Mouse (Mus musculus) hindbrain, embryonic 10.5 days (tissue): Measurements from ENCODE around the gene Tmem208. TPM values are rescaled to one million over a fixed set of nuclear protein-coding genes. Genes with fewer than 3 reads are reported as not detected.

Experiments used
- DNase-seq: peaks from one replicate; pipeline ENCODE4 v3.0.0-alpha.2; 2017; ENCODE audit warnings: low spot score
- H3K27ac ChIP-seq: fragments of 300-500 bp; sonication (generic); 2 replicates; pipeline ENCODE4 v1.5.1; 2016; ENCODE audit warnings: mild to moderate bottlenecking, moderate library complexity
- H3K27me3 ChIP-seq: fragments of 300-500 bp; sonication (generic); 2 replicates; pipeline ENCODE4 v1.6.1; 2016; ENCODE audit warnings: mild to moderate bottlenecking; ENCODE audit not compliant: poor library complexity, insufficient read depth, severe bottlenecking
- H3K36me3 ChIP-seq: fragments of 300-500 bp; sonication (generic); 2 replicates; pipeline ENCODE4 v1.6.1; 2016; ENCODE audit warnings: mild to moderate bottlenecking, moderate library complexity
- H3K4me1 ChIP-seq: fragments of 300-500 bp; sonication (generic); replicated peaks from 2 replicates; pipeline ENCODE4 v1.6.1; 2016; ENCODE audit warnings: mild to moderate bottlenecking
- H3K4me3 ChIP-seq: fragments of 300-500 bp; sonication (generic); 2 replicates; pipeline ENCODE4 v1.5.1; 2016; ENCODE audit warnings: mild to moderate bottlenecking, moderate library complexity
- H3K9me3 ChIP-seq: fragments of 300-500 bp; sonication (generic); 2 replicates; pipeline ENCODE4 v1.6.1; 2016; ENCODE audit warnings: mild to moderate bottlenecking, moderate library complexity
- WGBS: fragments of 180-500 bp; shearing (Covaris S2); methylation state at CpG from one replicate; pipeline ENCODE4 v1.1.7; 2016; 5-methylcytosine and 5-hydroxymethylcytosine counted together
- polyA plus RNA-seq: library from polyadenylated mRNA; unstranded; fragments of >200 nt; fragmentation: Nextera tagmentation; extraction: Ambion mirVana; gene quantifications from 2 replicates; pipeline ENCODE4 v1.2.1, GENCODE M21; 2016

The Tmem208 gene
- polyA plus RNA-seq, 1 experiment from 2014 or later: 110 TPM

- DNase-seq: no peak
- WGBS: 50% methylated on average over 8 of the region's 8 CpGs
- Histone ChIP-seq H3K4me1 (peaks cover 28% of the 10 kb centered on the region), H3K4me3 (no peak overlapping the region), H3K27ac (no peak overlapping the region), H3K27me3 (peaks cover 14% of the 10 kb centered on the region; the same call in 1 of the 2 replicates), H3K9me3 (no peaks in the 10 kb centered on the region), H3K36me3 (peaks cover 25% of the 10 kb centered on the region)
These were observed 15.2 kb downstream of the Tmem208 start for GRCm38 (mm10) chr8:105341399-105341798.

GRCm38 (mm10) chr8:105342768-105343167 lies 16.6 kb downstream of the Tmem208 start:
- Histone ChIP-seq H3K4me3 (no peak overlapping the region), H3K9me3 (no peaks in the 10 kb centered on the region), H3K27me3 (0 out of 2 replicates have a peak, but pooled peaks cover 10% of the 10 kb centered on the region), H3K4me1 (peaks cover 42% of the 10 kb centered on the region), H3K36me3 (peaks cover 11% of the 10 kb centered on the region), H3K27ac (no peak overlapping the region)
- no peak for DNase-seq
- 81% methylated on average over 4 of the region's 4 CpGs for WGBS

GRCm38 (mm10) chr8:105343791-105344574 lies 17.8 kb downstream of the Tmem208 start:
- H3K9me3 ChIP-seq: no peaks in the 10 kb centered on the region
- H3K27me3 ChIP-seq: 0 out of 2 replicates have a peak, but pooled peaks cover 10% of the 10 kb centered on the region
- 84% methylated on average over 8 of the region's 8 CpGs for WGBS
- no peak for DNase-seq
- peaks cover 54% of the 10 kb centered on the region for H3K4me1 ChIP-seq
- no peaks in the 10 kb centered on the region for H3K36me3 ChIP-seq
- H3K27ac ChIP-seq: no peak overlapping the region
- no peak overlapping the region for H3K4me3 ChIP-seq

GRCm38 (mm10) chr8:105345061-105345975 lies 19.2 kb downstream of the Tmem208 start:
- Histone ChIP-seq H3K27me3 (peaks cover 20% of the 10 kb centered on the region), H3K27ac (peak overlapping the region; percentile 40; the same call in 1 of the 2 replicates), H3K36me3 (no peaks in the 10 kb centered on the region), H3K9me3 (no peaks in the 10 kb centered on the region), H3K4me3 (peak overlapping the region; percentile 72; the same call in 1 of the 2 replicates), H3K4me1 (peaks cover 64% of the 10 kb centered on the region)
- DNase-seq: no peak
- WGBS: 68% methylated on average over 7 of the region's 7 CpGs

GRCm38 (mm10) chr8:105346611-105347427 lies 20.7 kb downstream of the Tmem208 start:
- peak overlapping the region; percentile 72 for H3K4me3 ChIP-seq
- H3K4me1 ChIP-seq: peaks cover 68% of the 10 kb centered on the region
- H3K9me3 ChIP-seq: no peaks in the 10 kb centered on the region
- WGBS: under 1% methylated on average over 34 of the region's 34 CpGs
- peak; percentile 72 for DNase-seq
- peaks cover 31% of the 10 kb centered on the region for H3K27me3 ChIP-seq
- H3K27ac ChIP-seq: peak overlapping the region; percentile 90
- no peaks in the 10 kb centered on the region for H3K36me3 ChIP-seq

- no peaks in the 10 kb centered on the region for H3K36me3 ChIP-seq
- H3K4me3 ChIP-seq: peak within 1 kb of the TSS; percentile 72
- no peaks in the 10 kb centered on the region for H3K9me3 ChIP-seq
- peaks cover 31% of the 10 kb centered on the region for H3K27me3 ChIP-seq
- WGBS: under 1% methylated on average over 53 of the region's 53 CpGs
- H3K4me1 ChIP-seq: peaks cover 68% of the 10 kb centered on the region
- H3K27ac ChIP-seq: peak within 1 kb of the TSS; percentile 90
- DNase-seq: peak; percentile 96
These were observed 21.5 kb downstream of the Tmem208 start, which contains the start of gene Fhod1 for GRCm38 (mm10) chr8:105347428-105348221. Fhod1 (minus strand) TSS chr8:105347953.

GRCm38 (mm10) chr8:105348450-105349095 lies 22.4 kb downstream of the Tmem208 start, which contains the start of gene Slc9a5:
Slc9a5 (plus strand) TSS chr8:105348843.
- Histone ChIP-seq H3K9me3 (no peaks in the 10 kb centered on the region), H3K4me1 (peaks cover 71% of the 10 kb centered on the region), H3K4me3 (peak within 1 kb of the TSS; percentile 72), H3K27me3 (peaks cover 33% of the 10 kb centered on the region), H3K27ac (peak within 1 kb of the TSS; percentile 90), H3K36me3 (no peaks in the 10 kb centered on the region)
- DNase-seq: peak; percentile 83
- under 1% methylated on average over 34 of the region's 34 CpGs for WGBS

GRCm38 (mm10) chr8:105349096-105349771 lies 23.1 kb downstream of the Tmem208 start:
- 0 out of 2 replicates have a peak, but pooled peaks cover 3% of the 10 kb centered on the region for H3K36me3 ChIP-seq
- 1% methylated on average over 42 of the region's 48 CpGs for WGBS
- H3K27ac ChIP-seq: peak overlapping the region; percentile 90
- peaks cover 72% of the 10 kb centered on the region for H3K4me1 ChIP-seq
- peak; percentile 62 for DNase-seq
- H3K9me3 ChIP-seq: no peaks in the 10 kb centered on the region
- H3K27me3 ChIP-seq: peaks cover 36% of the 10 kb centered on the region
- peak overlapping the region; percentile 72 for H3K4me3 ChIP-seq

GRCm38 (mm10) chr8:105350186-105350585 lies 24.0 kb downstream of the Tmem208 start:
- Histone ChIP-seq H3K9me3 (no peaks in the 10 kb centered on the region), H3K27me3 (peaks cover 36% of the 10 kb centered on the region), H3K4me3 (peak overlapping the region; percentile 72), H3K4me1 (peaks cover 70% of the 10 kb centered on the region), H3K36me3 (0 out of 2 replicates have a peak, but pooled peaks cover 3% of the 10 kb centered on the region), H3K27ac (no peak overlapping the region)
- WGBS: 43% methylated on average over 7 of the region's 7 CpGs
- DNase-seq: no peak

GRCm38 (mm10) chr8:105353583-105354135 lies 27.5 kb downstream of the Tmem208 start:
- Histone ChIP-seq H3K4me3 (no peak overlapping the region), H3K9me3 (no peaks in the 10 kb centered on the region), H3K27ac (no peak overlapping the region), H3K36me3 (peaks cover 28% of the 10 kb centered on the region), H3K27me3 (peaks cover 49% of the 10 kb centered on the region), H3K4me1 (peaks cover 49% of the 10 kb centered on the region)
- DNase-seq: no peak
- 72% methylated on average over 8 of the region's 8 CpGs for WGBS
